Mouse (Mus musculus) erythroblast, embryonic 14.5 days (primary cell): ENCODE measurements around the gene Tmod4. TPM values are rescaled to one million over a fixed set of nuclear protein-coding genes. Genes with fewer than 3 reads are reported as not detected.
"Not testable (repeated sequence)": the region's sequence is repeated elsewhere in the genome, so short reads cannot be mapped to it uniquely, and the experiment has no call there.

Source experiments
- H3K27me3 ChIP-seq: 2 replicates; pipeline ENCODE4 v1.6.1; 2012; ENCODE audit warnings: inconsistent platforms; ENCODE audit not compliant: control insufficient read depth
- H3K36me3 ChIP-seq: 2 replicates; pipeline ENCODE4 v1.6.1; 2012; ENCODE audit warnings: mild to moderate bottlenecking, inconsistent platforms; ENCODE audit not compliant: control insufficient read depth
- H3K4me1 ChIP-seq: 2 replicates; pipeline ENCODE4 v1.6.1; 2012; ENCODE audit warnings: inconsistent platforms; ENCODE audit not compliant: control insufficient read depth
- H3K4me3 ChIP-seq: replicated peaks from 2 replicates; pipeline ENCODE3; 2012; ENCODE audit warnings: moderate library complexity, mild to moderate bottlenecking, inconsistent platforms
- H3K9me3 ChIP-seq: 2 replicates; pipeline ENCODE4 v1.6.1; 2012; ENCODE audit warnings: low read length, inconsistent platforms, mixed read lengths; ENCODE audit not compliant: control insufficient read depth
- GATA1 ChIP-seq: IDR thresholded peaks from 2 replicates; pipeline ENCODE4 v1.6.1; 2012; ENCODE audit warnings: low read length, inconsistent platforms, mixed read lengths
- TAL1 ChIP-seq: IDR thresholded peaks from 3 replicates; pipeline ENCODE4 v1.6.1; 2012; ENCODE audit warnings: low read length, inconsistent platforms, mixed read lengths
- polyA plus RNA-seq: library from polyadenylated mRNA; stranded (reverse); fragments of >175 nt; gene quantifications from 2 replicates; pipeline ENCODE4 v1.2.3, GENCODE M21; 2012

Tmod4 gene
- polyA plus RNA-seq, result not detected in 2 replicates

DNA sequence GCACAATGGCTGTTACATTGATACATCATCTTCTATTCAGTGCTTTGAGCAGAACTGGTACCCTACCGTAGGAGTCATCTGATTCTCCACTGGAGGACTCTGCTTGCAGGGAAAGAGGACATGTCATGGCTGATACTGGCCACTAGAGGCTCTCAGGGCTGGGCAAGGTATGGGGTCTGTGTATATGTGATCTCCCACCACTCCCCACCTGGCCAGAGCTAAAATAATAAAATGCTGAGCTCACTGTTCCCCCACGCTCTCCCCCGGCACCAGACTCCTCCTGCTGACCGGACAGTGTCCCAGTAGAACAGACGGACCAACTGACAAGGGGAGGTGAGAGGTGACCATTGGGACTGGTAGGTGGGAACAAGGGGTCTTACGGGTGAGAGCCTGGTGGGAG is at the start of gene Tmod4:
Gene Tmod4, plus strand, starts transcription at position 231 of the 400 bp plus-strand sequence.
- Histone ChIP-seq H3K36me3 (peaks cover 74% of the 10 kb centered on the region), H3K27me3 (no peaks in the 10 kb centered on the region), H3K4me3 (no peak within 1 kb of the TSS), H3K9me3 (no peaks in the 10 kb centered on the region), H3K4me1 (no peaks in the 10 kb centered on the region)
- TF ChIP-seq TAL1 (no peak), GATA1 (no peak)

DNA sequence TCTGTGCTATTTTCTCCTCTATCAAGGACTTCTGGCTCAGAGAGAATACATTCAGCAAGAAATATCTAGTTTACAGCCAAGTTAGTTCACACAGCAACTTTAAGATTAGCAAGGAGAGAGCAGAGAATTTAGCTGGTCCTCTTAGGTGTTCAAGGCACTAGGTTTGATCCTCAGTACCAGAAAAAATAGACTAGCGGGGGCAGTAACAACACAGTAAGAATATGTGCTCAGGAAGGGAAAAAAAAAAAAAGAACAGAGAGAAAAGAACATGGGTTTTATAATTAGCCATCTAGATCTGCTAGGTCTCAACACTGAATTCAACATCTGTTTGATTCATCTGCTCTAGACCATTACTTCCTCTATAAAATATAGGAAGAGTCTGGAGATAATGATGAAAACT is 36.2 kb upstream of the Tmod4 start:
- no peaks in the 10 kb centered on the region for H3K27me3 ChIP-seq
- H3K4me1 ChIP-seq, result no peaks in the 10 kb centered on the region
- no peak overlapping the region for H3K4me3 ChIP-seq
- H3K36me3 ChIP-seq, result peaks cover 47% of the 10 kb centered on the region
- TF ChIP-seq TAL1 (no peak), GATA1 (no peak)
- no peaks in the 10 kb centered on the region for H3K9me3 ChIP-seq

DNA sequence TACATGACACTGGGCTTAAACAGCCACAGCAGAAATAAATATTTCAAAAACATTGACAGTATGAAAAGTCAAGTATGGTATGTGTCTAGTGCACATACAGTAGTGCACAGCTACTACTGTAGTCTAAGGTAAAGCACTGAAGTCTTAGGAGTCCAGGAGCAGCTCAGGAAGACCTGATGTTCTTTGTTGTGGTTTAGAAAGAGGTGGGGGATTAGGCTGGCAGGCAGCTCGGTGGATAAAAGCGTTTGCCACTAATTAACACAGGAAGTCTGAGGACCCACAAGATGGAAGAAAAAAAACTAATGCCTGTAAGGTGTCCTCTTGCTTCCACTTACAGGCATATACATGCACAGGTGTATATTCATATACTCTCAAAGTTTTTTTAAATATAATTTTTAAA is 23.4 kb upstream of the Tmod4 start:
- Histone ChIP-seq H3K4me3 (no peak overlapping the region), H3K36me3 (peaks cover 71% of the 10 kb centered on the region)

DNA sequence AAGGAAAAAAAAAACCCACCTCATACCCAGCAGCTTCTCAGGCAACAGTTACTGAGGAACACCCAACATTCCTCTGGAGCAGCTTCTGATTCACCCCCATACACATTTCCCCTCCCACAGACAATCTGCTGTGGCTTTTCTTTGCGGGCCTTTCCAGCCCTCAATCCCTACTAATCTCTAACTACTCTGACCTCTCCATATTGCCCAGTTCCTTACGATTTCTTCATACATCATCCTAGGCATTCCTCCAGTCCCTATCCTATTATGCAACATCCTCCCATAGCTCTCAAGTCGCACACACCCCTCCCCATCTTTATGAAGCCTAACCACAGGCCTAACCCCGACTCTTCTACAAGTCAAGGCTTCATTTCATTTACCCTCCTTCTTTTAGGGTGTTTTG is 19.2 kb upstream of the Tmod4 start:
- peak overlapping the region; percentile 87 for H3K4me3 ChIP-seq
- TF ChIP-seq TAL1, result no peak
- TF ChIP-seq GATA1, result no peak
- no peaks in the 10 kb centered on the region for H3K9me3 ChIP-seq
- peaks cover 67% of the 10 kb centered on the region for H3K4me1 ChIP-seq
- peaks cover 33% of the 10 kb centered on the region for H3K36me3 ChIP-seq
- H3K27me3 ChIP-seq, result no peaks in the 10 kb centered on the region

More for the DNA sequence above, 23.4 kb upstream of the Tmod4 start:
- TF ChIP-seq TAL1 (no peak), GATA1 (no peak)
- H3K4me1 ChIP-seq, result peaks cover 43% of the 10 kb centered on the region
- no peaks in the 10 kb centered on the region for H3K9me3 ChIP-seq
- no peaks in the 10 kb centered on the region for H3K27me3 ChIP-seq

DNA sequence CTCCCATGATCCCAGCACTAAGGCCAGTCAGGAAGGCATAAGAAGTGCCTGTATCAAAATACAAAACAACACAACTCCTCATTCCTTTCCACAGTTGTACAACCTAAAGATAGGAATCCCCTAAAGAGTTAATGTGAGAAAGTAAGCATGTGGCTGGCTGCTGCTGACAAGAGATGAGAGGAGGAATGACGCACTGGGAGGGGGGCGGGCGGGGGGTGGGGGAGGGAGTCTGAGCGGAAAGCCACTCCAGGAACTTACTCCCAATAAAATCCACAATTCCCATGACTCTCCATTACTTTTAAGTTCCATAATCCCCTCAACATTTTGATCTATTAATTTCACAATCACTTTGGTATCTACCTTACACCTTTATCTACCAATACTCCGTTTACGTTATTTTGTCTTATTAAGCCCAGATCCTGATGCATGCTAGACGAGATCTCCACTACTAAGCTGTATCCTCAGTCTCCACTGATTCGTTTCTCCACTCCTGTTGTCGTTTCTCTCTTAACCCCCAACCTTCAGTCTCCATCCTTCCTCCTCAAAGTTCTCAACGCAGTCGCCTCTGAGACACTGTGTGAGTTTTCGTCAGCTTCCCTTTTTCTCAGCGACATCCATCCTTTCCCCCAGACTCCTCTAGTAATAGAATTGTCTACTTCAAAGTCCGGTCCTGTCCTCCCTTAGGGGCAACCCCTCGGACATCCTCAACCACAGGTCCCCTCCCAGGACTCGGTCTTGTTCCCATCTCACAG is 18.5 kb upstream of the Tmod4 start:
- TF ChIP-seq TAL1, result no peak
- TF ChIP-seq GATA1, result no peak
- peaks cover 70% of the 10 kb centered on the region for H3K4me1 ChIP-seq
- no peaks in the 10 kb centered on the region for H3K27me3 ChIP-seq
- peaks cover 31% of the 10 kb centered on the region for H3K36me3 ChIP-seq
- peak overlapping the region; percentile 87 for H3K4me3 ChIP-seq
- no peaks in the 10 kb centered on the region for H3K9me3 ChIP-seq

DNA sequence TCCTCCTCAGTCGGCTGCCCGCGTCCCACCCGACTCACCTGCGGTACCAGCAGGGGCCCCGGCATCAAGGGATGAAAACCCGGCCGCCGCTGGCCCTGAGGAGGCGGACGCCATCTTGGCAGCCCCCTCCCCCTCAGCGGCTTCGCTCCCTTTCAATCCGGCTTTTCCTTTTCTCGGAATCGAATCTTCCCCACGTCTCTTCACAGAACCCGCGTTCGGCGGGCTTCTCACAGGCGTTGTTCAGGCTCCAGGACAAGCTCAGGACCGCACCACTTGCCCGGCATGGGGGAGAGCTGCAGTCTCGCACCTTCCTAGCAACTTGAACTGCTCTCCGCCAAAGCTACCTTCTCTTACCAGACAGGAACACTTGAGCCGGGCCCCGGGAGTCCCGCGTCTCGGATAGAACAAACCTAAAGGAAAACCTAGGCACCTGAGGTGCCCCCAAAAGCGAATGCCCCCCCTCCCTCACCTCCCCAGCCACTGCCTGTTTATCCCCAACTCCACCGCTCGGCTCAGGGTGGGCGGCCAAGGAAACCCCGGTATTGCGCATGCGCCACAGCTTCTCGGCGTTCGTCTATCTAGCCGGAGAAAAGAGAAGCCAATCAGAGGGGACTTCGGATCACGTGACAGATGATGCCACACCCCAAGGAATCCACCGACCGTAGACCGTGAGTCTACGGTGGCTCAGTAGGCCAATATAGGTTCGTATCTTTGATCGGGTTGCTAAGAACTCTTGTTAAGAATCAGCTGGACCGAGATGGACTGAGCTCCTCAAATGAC is 17.7 kb upstream of the Tmod4 start, which contains the start of gene Pip5k1a:
Gene Pip5k1a, minus strand, starts transcription at position 593 of the 780 bp plus-strand sequence.
- no peaks in the 10 kb centered on the region for H3K9me3 ChIP-seq
- TF ChIP-seq GATA1 (peak; percentile 10; the same call in 1 of the 2 replicates), TAL1 (no peak)
- H3K36me3 ChIP-seq, result peaks cover 23% of the 10 kb centered on the region
- H3K4me1 ChIP-seq, result peaks cover 72% of the 10 kb centered on the region
- peak within 1 kb of the TSS; percentile 87 for H3K4me3 ChIP-seq
- H3K27me3 ChIP-seq, result no peaks in the 10 kb centered on the region

DNA sequence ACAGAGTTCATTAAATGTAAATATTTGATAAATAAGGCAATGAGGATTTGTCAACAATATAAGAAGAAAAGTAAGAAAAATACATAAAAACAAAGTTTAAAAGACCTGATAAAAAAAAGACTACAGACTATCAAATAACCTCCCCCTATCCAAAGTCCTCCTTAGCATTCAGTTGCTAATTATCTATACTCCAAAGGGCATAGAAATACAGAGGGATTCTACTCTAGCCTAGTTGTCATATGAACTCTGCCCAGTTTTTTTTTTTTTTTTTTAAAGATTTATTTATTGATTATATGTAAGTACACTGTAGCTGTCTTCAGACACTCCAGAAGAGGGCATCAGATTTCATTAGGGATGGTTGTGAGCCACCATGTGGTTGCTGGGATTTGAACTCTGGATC is 17.0 kb upstream of the Tmod4 start:
- not testable (repeated sequence) for H3K27me3 ChIP-seq, H3K9me3 ChIP-seq
- Histone ChIP-seq H3K4me1 (peaks cover 71% of the 10 kb centered on the region), H3K4me3 (peak overlapping the region; percentile 87), H3K36me3 (peaks cover 15% of the 10 kb centered on the region)

DNA sequence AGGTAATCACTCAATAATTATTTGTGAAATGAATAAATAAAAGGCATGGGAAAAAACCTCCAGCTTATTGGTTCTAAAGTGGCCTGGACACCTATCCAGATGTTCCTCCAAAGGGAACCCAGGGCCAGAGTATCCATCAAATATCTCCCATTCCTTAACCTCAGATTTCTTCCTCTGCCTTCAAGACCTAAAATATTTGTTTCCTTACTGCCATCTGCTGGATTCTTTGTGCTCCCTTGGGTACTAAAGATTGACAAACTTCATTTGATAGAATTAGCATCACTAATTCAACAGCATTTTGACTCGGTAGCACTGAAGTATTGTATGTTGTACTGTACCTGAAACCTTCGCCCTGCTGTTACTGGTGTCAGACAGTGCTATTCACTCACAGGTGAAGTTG is 16.4 kb upstream of the Tmod4 start:
- Histone ChIP-seq H3K36me3 (peaks cover 12% of the 10 kb centered on the region), H3K27me3 (no peaks in the 10 kb centered on the region), H3K9me3 (no peaks in the 10 kb centered on the region), H3K4me1 (peaks cover 71% of the 10 kb centered on the region), H3K4me3 (no peak overlapping the region)
- TF ChIP-seq GATA1, result no peak

DNA sequence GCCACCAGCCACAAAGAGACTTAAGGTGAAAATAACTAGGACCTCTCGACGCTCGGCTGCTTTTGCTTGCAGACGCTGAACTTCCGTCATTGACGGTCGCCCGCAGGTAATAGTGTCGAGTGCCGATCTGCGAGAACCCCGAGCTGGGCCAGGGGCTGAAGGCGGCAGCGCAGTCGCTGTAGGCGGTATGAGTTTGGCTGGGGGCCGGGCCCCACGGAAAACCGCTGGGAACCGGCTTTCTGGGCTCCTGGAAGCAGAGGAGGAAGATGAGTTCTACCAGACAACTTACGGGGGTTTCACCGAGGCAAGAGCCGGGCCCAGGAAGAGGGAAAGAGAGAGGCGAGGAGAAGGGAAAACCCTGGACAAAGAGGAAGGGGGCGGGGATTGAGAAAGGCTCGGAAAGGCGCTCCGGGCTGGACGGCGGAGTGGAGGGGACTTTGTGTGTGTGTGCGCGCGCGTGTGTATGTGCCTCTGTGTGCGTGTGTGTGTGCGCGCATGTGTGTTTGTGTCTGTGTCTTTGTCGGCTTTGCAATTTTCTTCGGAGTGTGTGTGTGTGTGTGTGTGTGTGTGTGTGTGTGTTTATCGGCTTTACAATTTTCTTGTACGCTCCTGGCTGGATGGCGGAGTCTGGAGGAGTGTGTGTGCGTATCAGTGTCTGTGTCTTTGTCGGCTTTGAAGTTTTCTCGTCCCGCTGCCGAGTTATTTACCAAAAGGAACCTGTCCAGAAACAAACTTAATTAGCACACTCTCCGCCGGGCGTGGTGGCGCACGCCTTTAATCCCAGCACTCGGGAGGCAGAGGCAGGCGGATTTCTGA is 13.2 kb upstream of the Tmod4 start, which contains the start of gene Vps72:
Gene Vps72, plus strand, starts transcription at position 112 of the 816 bp plus-strand sequence.
- no peaks in the 10 kb centered on the region for H3K27me3 ChIP-seq

More for the DNA sequence above, 13.2 kb upstream of the Tmod4 start, which contains the start of gene Vps72:
- peaks cover 50% of the 10 kb centered on the region for H3K4me1 ChIP-seq
- peak within 1 kb of the TSS; percentile 94 for H3K4me3 ChIP-seq
- no peaks in the 10 kb centered on the region for H3K9me3 ChIP-seq
- no peak for TF ChIP-seq TAL1
- no peak for TF ChIP-seq GATA1
- H3K36me3 ChIP-seq, result peaks cover 20% of the 10 kb centered on the region
